Mouse (Mus musculus) ES-E14 (cell line): ENCODE data around the gene Tpgs1. TPM values are rescaled to one million over a fixed set of nuclear protein-coding genes. Genes with fewer than 3 reads are reported as not detected.
A peak's percentile ranks its signal among the peaks of the same experiment; 100 is the strongest.

ENCODE experiments used
- DNase-seq: peaks from one replicate; pipeline ENCODE4 v3.0.0-alpha.2; 2013; ENCODE audit warnings: low read depth, low spot score
- H3K27ac ChIP-seq: 2 replicates; pipeline ENCODE4 v1.5.1; 2012; ENCODE audit warnings: low read depth, mild to moderate bottlenecking, low read length, moderate library complexity, mixed read lengths; ENCODE audit not compliant: poor library complexity, insufficient read depth, severe bottlenecking
- H3K36me3 ChIP-seq: 2 replicates; pipeline ENCODE4 v1.6.1; 2012; ENCODE audit warnings: mild to moderate bottlenecking, low read length, moderate library complexity, mixed read lengths; ENCODE audit not compliant: control insufficient read depth, poor library complexity, insufficient read depth, severe bottlenecking
- H3K4me1 ChIP-seq, 2 experiments: fragments of 150-350 bp in 1 of 2; sonication (generic) in 1 of 2; 2 replicates each; pipeline ENCODE4 v1.6.1; 2012; ENCODE audit warnings: low read length in 2 of 2, mild to moderate bottlenecking in 1 of 2, mixed read lengths in 1 of 2; ENCODE audit not compliant: control insufficient read depth in 2 of 2, insufficient read depth in 2 of 2, poor library complexity in 1 of 2
- H3K4me3 ChIP-seq, 2 experiments: fragments of 150-350 bp in 1 of 2; sonication (generic) in 1 of 2; 2 replicates each; pipeline ENCODE4 v1.5.1; 2012; ENCODE audit warnings: low read length in 2 of 2, low read depth in 1 of 2, mild to moderate bottlenecking in 1 of 2, mixed read lengths in 1 of 2; ENCODE audit not compliant: insufficient read depth in 1 of 2, poor library complexity in 1 of 2, severe bottlenecking in 1 of 2
- H3K9ac ChIP-seq: 2 replicates; pipeline ENCODE4 v1.6.1; 2012; ENCODE audit warnings: low read depth, mild to moderate bottlenecking, low read length, mixed read lengths; ENCODE audit not compliant: poor library complexity, insufficient read depth, severe bottlenecking
- H3K9me3 ChIP-seq: fragments of 150-350 bp; sonication (generic); 2 replicates; pipeline ENCODE4 v1.6.1; 2012; ENCODE audit warnings: low read depth, mild to moderate bottlenecking, low read length; ENCODE audit not compliant: control insufficient read depth, insufficient read depth
- CHD2 ChIP-seq: IDR thresholded peaks from 2 replicates; pipeline ENCODE4 v1.6.1; 2014; ENCODE audit warnings: mild to moderate bottlenecking, low read depth, low read length, inconsistent platforms
- HCFC1 ChIP-seq: IDR thresholded peaks from 2 replicates; pipeline ENCODE4 v1.6.1; 2012; ENCODE audit warnings: low read length, inconsistent platforms, borderline replicate concordance; ENCODE audit not compliant: insufficient read depth
- MAFK ChIP-seq: IDR thresholded peaks from 2 replicates; pipeline ENCODE4 v1.6.1; 2014; ENCODE audit warnings: mild to moderate bottlenecking, low read depth, low read length, inconsistent platforms; ENCODE audit not compliant: insufficient read depth
- ZC3H11A ChIP-seq: IDR thresholded peaks from 2 replicates; pipeline ENCODE4 v1.6.1; 2012; ENCODE audit warnings: low read depth, mild to moderate bottlenecking, inconsistent platforms, low read length, borderline replicate concordance
- ZNF384 ChIP-seq: IDR thresholded peaks from 2 replicates; pipeline ENCODE4 v1.6.1; 2012; ENCODE audit warnings: low read depth, low read length, inconsistent platforms
- in situ Hi-C, 2 experiments: fragments of 600-800 bp; cut with MboI; formaldehyde crosslinking; loops; one replicate each; pipeline ENCODE4 v1.15.1; 2025; ENCODE audit warnings: low sequenced_read_pairs in 2 of 2, inconsistent platforms in 1 of 2; ENCODE audit not compliant: unreplicated experiment in 2 of 2
- total RNA-seq: library from RNA; depleted of rRNA; stranded (reverse); fragments of 300-350 nt; gene quantifications from 2 replicates; pipeline ENCODE4 v1.2.3, GENCODE M21; 2012

The Tpgs1 gene
- total RNA-seq, 1 experiment = 29.9 TPM

DNA sequence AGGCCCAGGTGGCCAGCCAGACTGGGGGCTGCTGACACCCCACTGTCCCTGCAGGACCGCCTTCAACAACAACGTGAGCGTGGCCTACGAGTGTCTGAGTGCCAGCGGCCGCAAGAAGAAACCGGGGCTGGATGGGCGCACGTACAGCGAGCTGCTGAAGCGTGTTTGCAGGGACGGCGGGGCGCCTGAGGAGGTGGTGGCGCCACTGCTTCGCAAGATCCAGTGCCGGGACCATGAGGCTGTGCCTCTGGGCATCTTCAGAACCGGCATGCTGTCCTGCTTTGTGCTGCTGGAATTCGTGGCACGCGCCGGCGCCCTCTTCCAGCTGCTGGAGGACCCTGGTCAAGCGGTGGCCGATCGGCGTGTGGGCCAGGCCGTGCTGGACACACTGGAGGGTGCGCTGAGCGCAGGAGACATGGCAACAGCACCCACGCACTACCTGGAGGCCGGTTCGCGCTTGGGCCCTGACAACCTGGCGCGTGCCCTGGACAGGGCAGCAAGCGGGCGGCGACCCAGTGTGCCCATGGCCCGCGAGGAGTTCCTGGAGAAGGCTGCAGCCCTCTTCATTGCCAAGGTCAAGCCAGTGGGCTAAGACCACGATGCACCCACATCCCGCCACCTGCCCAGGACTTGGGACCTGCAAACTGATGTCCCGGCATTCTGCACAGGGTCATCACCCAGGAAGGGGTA is 6.3 kb downstream of the Tpgs1 start:
- peaks cover 8 to 30% of the 10 kb centered on the region in 2 experiments; a peak in 3 of 4 replicates for H3K4me1 ChIP-seq
- in situ Hi-C loops = no loop called here
- peak overlapping the region; percentile 50 to 56; a peak in 3 of 4 replicates for H3K4me3 ChIP-seq
- DNase-seq = no peak
- TF ChIP-seq MAFK (no peak), ZNF384 (no peak), HCFC1 (no peak), ZC3H11A (no peak), CHD2 (no peak)
- H3K9ac ChIP-seq = peak overlapping the region; percentile 40
- H3K27ac ChIP-seq = no peak overlapping the region
- H3K36me3 ChIP-seq = no peaks in the 10 kb centered on the region
- no peaks in the 10 kb centered on the region for H3K9me3 ChIP-seq

GRCm38 (mm10) chr10:79680606-79681495 is 11.7 kb downstream of the Tpgs1 start:
- no peaks in the 10 kb centered on the region for H3K9me3 ChIP-seq
- H3K4me1 ChIP-seq = peaks cover 9 to 36% of the 10 kb centered on the region in 2 experiments
- peak overlapping the region; percentile 55 for H3K27ac ChIP-seq
- H3K36me3 ChIP-seq = peaks cover 23% of the 10 kb centered on the region
- peak overlapping the region; percentile 53 to 79 for H3K4me3 ChIP-seq
- DNase-seq = no peak
- peak overlapping the region; percentile 65 for H3K9ac ChIP-seq
- in situ Hi-C loops = no loop called here
- TF ChIP-seq ZNF384 (no peak), MAFK (no peak), ZC3H11A (no peak), HCFC1 (no peak), CHD2 (no peak)

DNA sequence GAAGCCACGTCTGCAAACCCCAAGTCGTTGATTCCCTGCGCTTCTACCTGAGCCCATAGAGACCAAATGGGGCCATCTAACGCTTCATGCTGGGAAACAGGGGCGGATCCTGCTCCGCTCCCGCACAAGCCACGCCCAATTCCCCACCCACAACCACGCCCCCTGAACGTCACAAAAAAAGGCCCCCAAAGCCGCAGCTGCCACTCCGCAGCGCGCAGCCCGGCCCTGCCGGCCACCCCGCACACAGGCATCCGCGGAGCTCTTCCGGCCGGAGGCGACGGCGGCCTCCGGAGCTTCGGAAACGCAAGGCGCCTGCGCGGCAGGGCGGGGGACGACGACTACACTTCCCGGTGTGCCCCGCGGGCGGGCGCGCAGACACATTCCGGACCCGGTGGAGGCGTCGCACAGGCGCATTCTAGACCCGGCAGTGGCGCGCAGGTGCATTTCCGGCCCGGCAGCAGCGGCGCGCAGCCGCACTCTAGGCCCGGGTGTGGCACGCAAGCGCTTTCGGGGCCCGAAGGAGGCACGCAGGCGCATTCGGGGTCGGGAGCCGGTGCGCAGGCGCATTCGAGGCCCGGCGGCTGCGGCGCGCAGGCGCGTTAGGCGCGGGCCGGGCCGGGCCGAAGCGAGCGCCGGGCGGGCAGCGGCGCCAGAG is 12.5 kb downstream of the Tpgs1 start, which contains the start of gene Cdc34:
Cdc34 (plus strand) TSS at position 605 of the 655 bp plus-strand sequence.
- Histone ChIP-seq H3K27ac (peak within 1 kb of the TSS; percentile 90), H3K36me3 (peaks cover 31% of the 10 kb centered on the region), H3K9me3 (no peaks in the 10 kb centered on the region), H3K9ac (peak within 1 kb of the TSS; percentile 91), H3K4me1 (peaks cover 4 to 28% of the 10 kb centered on the region in 2 experiments), H3K4me3 (peak within 1 kb of the TSS; percentile 94 to 100)
- in situ Hi-C loops = no loop called here
- TF ChIP-seq MAFK (no peak), HCFC1 (peak; percentile 91)
- peak; percentile 93 for DNase-seq

- Histone ChIP-seq H3K36me3 (peaks cover 39% of the 10 kb centered on the region), H3K9me3 (no peaks in the 10 kb centered on the region), H3K4me1 (peaks cover 5 to 29% of the 10 kb centered on the region in 2 experiments), H3K4me3 (peak overlapping the region; percentile 94 to 100), H3K9ac (peak overlapping the region; percentile 91), H3K27ac (peak overlapping the region; percentile 90)
- in situ Hi-C loops = no loop called here
- no peak for TF ChIP-seq ZC3H11A
- 0 out of 2 replicates have a peak, but pooled peaks have one; percentile 11 for TF ChIP-seq HCFC1
- no peak for DNase-seq
Observed at GRCm38 (mm10) chr10:79682551-79682915, 13.4 kb downstream of the Tpgs1 start.
